Mouse (Mus musculus) brain, embryonic 14.5 days (tissue): ENCODE results near the gene Zfp433. TPM values are rescaled to one million over a fixed set of nuclear protein-coding genes. Genes with fewer than 3 reads are reported as not detected.
"Not testable (repeated sequence)": the region's sequence is repeated elsewhere in the genome, so short reads cannot be mapped to it uniquely, and the experiment has no call there.

ENCODE experiments used
- DNase-seq: peaks from one replicate; pipeline ENCODE4 v3.0.0-alpha.2; 2011; ENCODE audit warnings: low read depth
- CTCF ChIP-seq: fragments of 200-500 bp; IDR thresholded peaks from 2 replicates; pipeline ENCODE4 v1.5.1; 2012; ENCODE audit warnings: inconsistent platforms, mild to moderate bottlenecking, moderate library complexity, borderline replicate concordance; ENCODE audit not compliant: insufficient read depth, insufficient read length; ENCODE audit errors: extremely low read depth
- POLR2A ChIP-seq: fragments of 200-500 bp; IDR thresholded peaks from 2 replicates; pipeline ENCODE4 v1.6.1; 2012; ENCODE audit warnings: mild to moderate bottlenecking, inconsistent platforms, borderline replicate concordance; ENCODE audit not compliant: poor library complexity, insufficient read depth, insufficient read length, severe bottlenecking; ENCODE audit errors: extremely low read depth
- polyA plus RNA-seq: library from polyadenylated mRNA; depleted of rRNA; stranded (reverse); fragments of >200 nt; gene quantifications from 2 replicates; pipeline ENCODE4 v1.2.3, GENCODE M21; 2012; rRNA removed

Gene Zfp433
- polyA plus RNA-seq: 6.6 and 6.9 TPM in 2 replicates

DNA sequence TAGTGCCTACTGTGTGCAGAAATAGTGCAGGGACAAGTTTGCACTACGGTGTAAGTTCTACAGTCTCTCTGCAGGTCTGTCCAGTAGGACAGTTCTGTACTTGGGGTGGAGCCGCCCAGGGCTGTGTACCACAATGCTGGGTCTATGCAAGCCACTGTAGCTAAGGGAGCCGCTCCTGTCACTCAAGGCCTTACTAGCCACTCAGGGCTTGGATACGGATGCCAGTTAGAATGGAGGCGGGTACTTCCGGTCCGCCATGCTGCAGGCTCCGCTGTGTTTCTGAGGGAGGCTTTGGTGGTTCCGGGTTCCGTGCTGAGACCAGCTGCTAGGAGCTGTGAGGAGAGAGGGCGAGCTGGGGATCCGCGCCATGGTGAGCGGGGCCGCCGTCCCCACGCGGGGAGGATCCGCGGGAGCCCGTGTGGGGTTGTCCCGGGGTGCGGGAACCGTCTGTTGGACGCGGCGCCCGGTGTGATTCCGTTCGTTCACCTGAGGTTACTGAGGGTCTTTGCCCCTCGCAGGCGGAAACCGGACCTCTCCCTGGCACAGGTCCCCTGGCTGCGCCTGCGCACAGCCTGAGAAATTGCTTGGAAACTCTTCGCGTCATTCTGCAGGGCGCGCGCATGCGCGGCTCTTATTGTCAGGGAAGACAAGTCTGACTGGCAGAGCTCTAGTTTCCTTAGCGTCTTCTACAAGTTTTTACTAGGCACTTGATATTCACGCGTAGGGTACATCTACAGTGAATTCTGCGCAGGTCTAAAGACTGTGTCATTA, at the start of gene Zfp433:
Gene Zfp433, plus strand, starts transcription at position 295 of the 771 bp plus-strand sequence.
- DNase-seq: not testable (repeated sequence)

DNA sequence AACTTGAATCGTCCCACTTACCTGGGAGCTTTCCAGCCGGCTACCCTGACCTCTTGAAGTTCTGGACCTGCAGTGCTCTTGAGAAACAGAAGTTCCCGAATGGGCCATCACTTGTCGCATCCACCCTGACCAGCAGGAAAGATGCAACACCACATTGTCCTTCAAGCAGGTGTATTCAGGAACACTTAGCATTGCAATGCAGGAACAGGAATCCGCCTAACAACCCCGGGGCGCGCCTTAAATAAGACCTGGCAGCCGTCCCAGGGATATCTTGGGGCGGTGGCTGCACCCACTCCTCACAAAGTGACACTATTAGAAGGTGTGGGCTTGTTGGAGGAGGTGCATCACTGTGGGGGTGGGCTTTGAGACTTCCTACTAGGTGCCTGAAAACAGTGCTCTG, 49.4 kb upstream of the Zfp433 start:
- TF ChIP-seq CTCF (no peak), POLR2A (no peak)
- no peak for DNase-seq

DNA sequence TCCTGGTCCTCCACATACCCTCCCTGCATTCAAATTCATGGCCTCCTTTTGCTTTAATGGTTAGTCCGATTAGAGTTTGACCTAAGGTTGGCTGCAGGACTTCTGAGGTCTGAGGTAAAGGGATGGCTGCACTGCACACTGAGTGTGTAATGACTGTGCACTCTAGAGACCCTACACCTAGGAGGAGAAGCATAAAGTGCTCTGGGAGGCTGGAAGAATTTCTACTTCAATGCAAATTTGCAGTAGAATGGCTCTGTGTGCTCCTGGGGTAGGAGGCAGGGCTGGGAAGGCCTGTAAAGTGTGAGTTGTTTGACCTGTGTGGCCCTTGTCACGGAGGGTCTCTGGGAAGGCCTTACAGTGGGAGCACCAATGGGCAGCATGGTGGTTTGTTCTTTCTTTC, 48.5 kb upstream of the Zfp433 start:
- DNase-seq: no peak

DNA sequence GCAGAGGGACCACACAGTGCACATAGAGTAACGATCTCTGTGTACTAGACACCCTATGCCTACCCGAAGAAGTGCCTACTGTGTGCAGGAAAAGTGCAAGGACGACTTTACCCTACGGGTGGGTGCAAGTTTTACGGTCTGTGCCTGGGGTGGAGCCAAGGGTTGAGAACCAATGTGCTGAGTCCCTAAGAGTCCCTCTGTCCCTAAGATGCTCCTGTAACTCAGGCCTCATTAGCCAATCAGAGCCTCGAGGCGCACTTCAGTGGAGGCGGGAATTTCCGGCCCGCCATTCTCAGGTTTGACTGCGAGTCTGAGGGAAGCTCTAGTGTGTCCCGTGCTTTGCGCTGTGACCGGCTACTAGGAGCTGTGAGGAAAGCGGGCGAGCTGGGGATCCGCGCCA, 17.5 kb upstream of the Zfp433 start:
- DNase-seq: not testable (repeated sequence)

More for the DNA sequence above, 48.5 kb upstream of the Zfp433 start:
- TF ChIP-seq POLR2A (no peak), CTCF (no peak)

DNA sequence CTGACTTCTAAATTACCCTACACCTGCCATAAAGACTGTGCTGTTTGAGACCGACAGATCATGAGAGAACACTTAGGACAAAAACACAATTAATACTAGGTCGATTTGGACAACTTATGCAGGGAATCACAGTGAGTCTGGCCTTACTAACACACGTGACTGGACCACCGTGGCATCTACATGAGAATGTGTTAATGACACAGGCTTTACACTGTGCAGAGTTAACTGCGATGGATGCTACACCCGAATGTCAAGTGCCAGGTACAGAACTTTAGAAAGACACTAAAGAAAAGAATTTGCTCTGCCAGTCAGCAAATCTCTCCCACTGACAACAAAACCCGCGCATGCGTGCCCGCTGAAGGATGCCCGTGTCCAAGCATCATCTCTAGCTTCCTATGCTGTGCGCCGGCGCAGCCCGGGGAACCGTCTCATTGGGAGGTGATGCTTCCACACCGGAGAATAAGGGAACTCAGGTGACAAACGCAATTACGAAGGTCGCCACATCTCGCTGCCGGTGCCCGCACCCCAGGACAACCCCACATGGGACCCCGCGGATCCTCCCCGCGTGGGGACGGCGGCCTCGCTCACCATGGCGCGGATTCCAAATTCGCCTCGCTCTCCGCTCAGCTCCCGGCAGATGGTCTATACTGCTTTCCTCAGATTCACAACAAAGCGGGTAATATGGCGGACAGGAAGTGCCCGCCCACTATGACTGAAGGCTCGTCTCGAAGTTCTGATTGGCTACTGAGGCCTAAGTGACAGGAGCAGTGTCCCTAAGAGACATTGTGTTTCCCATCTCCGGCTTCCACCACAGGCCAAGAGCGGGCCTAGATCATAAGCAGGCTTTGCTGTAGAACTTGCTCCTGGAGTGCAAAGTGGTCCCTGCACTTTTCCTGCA, 66.1 kb downstream of the Zfp433 start, which contains the start of gene Gm3055:
Gene Gm3055, minus strand, starts transcription at position 656 of the 898 bp plus-strand sequence.
- not testable (repeated sequence) for DNase-seq

DNA sequence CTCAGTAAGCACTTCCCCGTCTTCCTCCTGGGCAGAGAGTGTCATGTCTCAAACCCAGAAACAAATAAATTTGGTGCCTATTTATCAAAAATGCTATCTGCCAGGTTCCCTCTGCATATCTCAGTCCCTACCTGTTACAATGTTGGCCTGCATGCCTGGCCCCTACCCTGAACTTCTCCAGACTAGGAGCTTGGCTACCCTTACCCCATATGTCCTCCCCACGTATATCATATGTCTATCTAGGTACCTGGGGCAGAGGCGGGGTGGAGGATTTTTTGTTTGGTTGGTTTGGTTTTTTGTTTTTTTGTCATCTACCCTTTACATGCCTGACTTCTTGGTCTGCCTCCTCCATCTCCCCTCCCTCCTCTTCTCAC, 66.8 kb downstream of the Zfp433 start:
- DNase-seq: not testable (repeated sequence)

Other genes starting within 250 kb of the Zfp433 start
- 9.2 and 16.7 TPM in 2 replicates for gene Nfic, start 249.2 kb upstream of the Zfp433 start, polyA plus RNA-seq
- gene Celf5, start 222.1 kb upstream of the Zfp433 start, polyA plus RNA-seq: 396 and 427 TPM in 2 replicates
- 152 and 206 TPM in 2 replicates for gene Ncln, start 208.4 kb upstream of the Zfp433 start, polyA plus RNA-seq
- 0.54 and 0.59 TPM in 2 replicates for gene S1pr4, start 204.7 kb upstream of the Zfp433 start, polyA plus RNA-seq
- 0.95 and 1.1 TPM in 2 replicates for gene Gna15, start 180.6 kb upstream of the Zfp433 start, polyA plus RNA-seq
- 110 and 115 TPM in 2 replicates for gene Gna11, start 159.6 kb upstream of the Zfp433 start, polyA plus RNA-seq
- gene Aes, start 145.3 kb upstream of the Zfp433 start, polyA plus RNA-seq: 568 and 696 TPM in 2 replicates
- 82.1 and 123 TPM in 2 replicates for gene Tle2, start 130.3 kb upstream of the Zfp433 start, polyA plus RNA-seq
- 5.3 and 8.2 TPM in 2 replicates for gene Tle6, start 103.8 kb upstream of the Zfp433 start, polyA plus RNA-seq
- 5.5 and 6.7 TPM in 2 replicates for gene BC025920, start 98.6 kb upstream of the Zfp433 start, polyA plus RNA-seq
- 75.9 and 83.4 TPM in 2 replicates for gene Sirt6, start 77.0 kb upstream of the Zfp433 start, polyA plus RNA-seq
- 74.1 and 85.9 TPM in 2 replicates for gene Ankrd24, start 76.3 kb upstream of the Zfp433 start, polyA plus RNA-seq
- 3.0 and 3.8 TPM in 2 replicates for gene Gm10778, start 55.8 kb upstream of the Zfp433 start, polyA plus RNA-seq
- gene Gm3055, start 66.3 kb downstream of the Zfp433 start, polyA plus RNA-seq: 9.2 and 11.8 TPM in 2 replicates
- 0.20 and 0.56 TPM in 2 replicates for gene Gm4767, start 107.4 kb downstream of the Zfp433 start, polyA plus RNA-seq
- 5.0 and 5.9 TPM in 2 replicates for gene Gm32687, start 159.1 kb downstream of the Zfp433 start, polyA plus RNA-seq
- 3.3 and 4.4 TPM in 2 replicates for gene Zfp781, start 225.7 kb downstream of the Zfp433 start, polyA plus RNA-seq